Mouse (Mus musculus): ENCODE results near the gene Slfn14. TPM values are rescaled to one million over a fixed set of nuclear protein-coding genes. Genes with fewer than 3 reads are reported as not detected.

The Slfn14 gene
- polyA plus RNA-seq, 1 experiment from 2014 or later, result 32.3 TPM

- peak overlapping the region; percentile 81 for H3K4me3 ChIP-seq (replicated peaks)
- WGBS (ENCODE audit: insufficient replicate concordance), result 56% methylated on average over 2 of the region's 2 CpGs
- no peaks in the 10 kb centered on the region for H3K9me3 ChIP-seq (replicated peaks)
- no peak for ATAC-seq (ENCODE audit: insufficient read depth)
- peaks cover 61% of the 10 kb centered on the region for H3K4me1 ChIP-seq (replicated peaks)
- no peaks in the 10 kb centered on the region for H3K27me3 ChIP-seq
- peak overlapping the region; percentile 96 for H3K27ac ChIP-seq (replicated peaks)
- peaks cover 14% of the 10 kb centered on the region for H3K36me3 ChIP-seq (replicated peaks)
- peak overlapping the region; percentile 79 for H3K4me2 ChIP-seq
- H3K9ac ChIP-seq, result peak overlapping the region; percentile 86; the same call in 1 of the 2 replicates
These were observed 14.9 kb upstream of the Slfn14 start for GRCm38 (mm10) chr11:83301431-83301831.

GRCm38 (mm10) chr11:83299724-83300123, 13.2 kb upstream of the Slfn14 start:
- peaks cover 28% of the 10 kb centered on the region for H3K36me3 ChIP-seq (replicated peaks)
- no peak for ATAC-seq (ENCODE audit: insufficient read depth)
- H3K4me3 ChIP-seq (replicated peaks), result no peak overlapping the region
- H3K9ac ChIP-seq, result no peak overlapping the region
- peak overlapping the region; percentile 77 for H3K4me2 ChIP-seq
- H3K9me3 ChIP-seq (replicated peaks), result no peaks in the 10 kb centered on the region
- peaks cover 63% of the 10 kb centered on the region for H3K4me1 ChIP-seq (replicated peaks)
- 89% methylated on average over 9 of the region's 9 CpGs for WGBS (ENCODE audit: insufficient replicate concordance)
- H3K27me3 ChIP-seq, result no peaks in the 10 kb centered on the region
- H3K27ac ChIP-seq (replicated peaks), result no peak overlapping the region

- H3K36me3 ChIP-seq (replicated peaks), result peaks cover 36% of the 10 kb centered on the region
- H3K27me3 ChIP-seq, result no peaks in the 10 kb centered on the region
- peak within 1 kb of the TSS; percentile 82 for H3K4me3 ChIP-seq (replicated peaks)
- WGBS (ENCODE audit: insufficient replicate concordance), result 2% methylated on average over 56 of the region's 56 CpGs
- peak within 1 kb of the TSS; percentile 82 for H3K9ac ChIP-seq
- no peaks in the 10 kb centered on the region for H3K9me3 ChIP-seq (replicated peaks)
- peak within 1 kb of the TSS; percentile 77 for H3K4me2 ChIP-seq
- H3K27ac ChIP-seq (replicated peaks), result peak within 1 kb of the TSS; percentile 94
- ATAC-seq (ENCODE audit: insufficient read depth), result peak; percentile 85
- H3K4me1 ChIP-seq (replicated peaks), result peaks cover 58% of the 10 kb centered on the region
These were observed 12.0 kb upstream of the Slfn14 start, which contains the start of gene Ap2b1 for GRCm38 (mm10) chr11:83298225-83299195. Gene Ap2b1, plus strand, starts transcription at chr11:83299024.

- Histone ChIP-seq H3K27me3 (no peaks in the 10 kb centered on the region), H3K36me3 (replicated peaks) (peaks cover 36% of the 10 kb centered on the region), H3K9ac (peak overlapping the region; percentile 82), H3K27ac (replicated peaks) (peak overlapping the region; percentile 94), H3K9me3 (replicated peaks) (no peaks in the 10 kb centered on the region), H3K4me1 (replicated peaks) (peaks cover 60% of the 10 kb centered on the region), H3K4me2 (peak overlapping the region; percentile 77), H3K4me3 (replicated peaks) (peak overlapping the region; percentile 82)
- WGBS (ENCODE audit: insufficient replicate concordance), result 41% methylated on average over 6 of the region's 6 CpGs
- no peak for ATAC-seq (ENCODE audit: insufficient read depth)
These were observed 11.3 kb upstream of the Slfn14 start for GRCm38 (mm10) chr11:83297816-83298215.

GRCm38 (mm10) chr11:83294133-83294532, 7.6 kb upstream of the Slfn14 start:
- WGBS (ENCODE audit: insufficient replicate concordance), result 93% methylated on average over 2 of the region's 2 CpGs
- no peak overlapping the region for H3K27ac ChIP-seq (replicated peaks)
- H3K27me3 ChIP-seq, result no peaks in the 10 kb centered on the region
- H3K4me1 ChIP-seq (replicated peaks), result peaks cover 59% of the 10 kb centered on the region
- peaks cover 36% of the 10 kb centered on the region for H3K36me3 ChIP-seq (replicated peaks)
- H3K9ac ChIP-seq, result no peak overlapping the region
- H3K4me3 ChIP-seq (replicated peaks), result peak overlapping the region; percentile 74; the same call in 1 of the 2 replicates
- peak overlapping the region; percentile 76 for H3K4me2 ChIP-seq
- H3K9me3 ChIP-seq (replicated peaks), result no peaks in the 10 kb centered on the region
- no peak for ATAC-seq (ENCODE audit: insufficient read depth)

GRCm38 (mm10) chr11:83293182-83293581, 6.7 kb upstream of the Slfn14 start:
- Histone ChIP-seq H3K4me1 (replicated peaks) (peaks cover 67% of the 10 kb centered on the region), H3K4me2 (peak overlapping the region; percentile 76), H3K27ac (replicated peaks) (peak overlapping the region; percentile 86), H3K4me3 (replicated peaks) (peak overlapping the region; percentile 74), H3K36me3 (replicated peaks) (peaks cover 36% of the 10 kb centered on the region), H3K9ac (peak overlapping the region; percentile 74), H3K9me3 (replicated peaks) (no peaks in the 10 kb centered on the region), H3K27me3 (no peaks in the 10 kb centered on the region)
- no peak for ATAC-seq (ENCODE audit: insufficient read depth)
- WGBS (ENCODE audit: insufficient replicate concordance), result 76% methylated on average over 1 of the region's 1 CpGs

- Histone ChIP-seq H3K9ac (peak overlapping the region; percentile 74), H3K4me3 (replicated peaks) (peak overlapping the region; percentile 74), H3K9me3 (replicated peaks) (no peaks in the 10 kb centered on the region), H3K4me2 (peak overlapping the region; percentile 76), H3K27ac (replicated peaks) (peak overlapping the region; percentile 86), H3K36me3 (replicated peaks) (peaks cover 31% of the 10 kb centered on the region), H3K4me1 (replicated peaks) (peaks cover 64% of the 10 kb centered on the region), H3K27me3 (no peaks in the 10 kb centered on the region)
- no peak for ATAC-seq (ENCODE audit: insufficient read depth)
- WGBS (ENCODE audit: insufficient replicate concordance), result 0% methylated on average over 5 of the region's 5 CpGs
These were observed 5.7 kb upstream of the Slfn14 start for GRCm38 (mm10) chr11:83292251-83292587.

- peak overlapping the region; percentile 74 for H3K4me3 ChIP-seq (replicated peaks)
- H3K4me2 ChIP-seq, result peak overlapping the region; percentile 76
- peaks cover 25% of the 10 kb centered on the region for H3K36me3 ChIP-seq (replicated peaks)
- H3K27ac ChIP-seq (replicated peaks), result peak overlapping the region; percentile 86
- peaks cover 65% of the 10 kb centered on the region for H3K4me1 ChIP-seq (replicated peaks)
- ATAC-seq (ENCODE audit: insufficient read depth), result peak; percentile 92
- peak overlapping the region; percentile 74 for H3K9ac ChIP-seq
- no peaks in the 10 kb centered on the region for H3K9me3 ChIP-seq (replicated peaks)
- WGBS (ENCODE audit: insufficient replicate concordance), result under 1% methylated on average over 38 of the region's 38 CpGs
- H3K27me3 ChIP-seq, result no peaks in the 10 kb centered on the region
These were observed 5.1 kb upstream of the Slfn14 start for GRCm38 (mm10) chr11:83291375-83292250.

- H3K9ac ChIP-seq, result no peak overlapping the region
- ATAC-seq (ENCODE audit: insufficient read depth), result no peak
- WGBS (ENCODE audit: insufficient replicate concordance), result 75% methylated on average over 2 of the region's 2 CpGs
- peak overlapping the region; percentile 35 for H3K27ac ChIP-seq (replicated peaks)
- no peaks in the 10 kb centered on the region for H3K9me3 ChIP-seq (replicated peaks)
- no peak overlapping the region for H3K4me2 ChIP-seq
- H3K36me3 ChIP-seq (replicated peaks), result peaks cover 7% of the 10 kb centered on the region
- peaks cover 73% of the 10 kb centered on the region for H3K4me1 ChIP-seq (replicated peaks)
- no peaks in the 10 kb centered on the region for H3K27me3 ChIP-seq
- no peak overlapping the region for H3K4me3 ChIP-seq (replicated peaks)
These were observed 3.1 kb upstream of the Slfn14 start for GRCm38 (mm10) chr11:83289633-83290032.

- ATAC-seq (ENCODE audit: insufficient read depth), result no peak
- 87% methylated on average over 5 of the region's 5 CpGs for WGBS (ENCODE audit: insufficient replicate concordance)
- peaks cover 76% of the 10 kb centered on the region for H3K4me1 ChIP-seq (replicated peaks)
- H3K9me3 ChIP-seq (replicated peaks), result no peaks in the 10 kb centered on the region
- no peak overlapping the region for H3K4me3 ChIP-seq (replicated peaks)
- peaks cover 8% of the 10 kb centered on the region for H3K36me3 ChIP-seq (replicated peaks)
- no peaks in the 10 kb centered on the region for H3K27me3 ChIP-seq
- H3K27ac ChIP-seq (replicated peaks), result no peak overlapping the region
- no peak overlapping the region for H3K4me2 ChIP-seq
- H3K9ac ChIP-seq, result no peak overlapping the region
These were observed 2.5 kb upstream of the Slfn14 start for GRCm38 (mm10) chr11:83289036-83289435.

GRCm38 (mm10) chr11:83285627-83286026, 899 bp downstream of the Slfn14 start:
- Histone ChIP-seq H3K9ac (peak overlapping the region; percentile 57), H3K36me3 (replicated peaks) (peaks cover 37% of the 10 kb centered on the region), H3K9me3 (replicated peaks) (no peaks in the 10 kb centered on the region), H3K4me2 (peak overlapping the region; percentile 48), H3K27ac (replicated peaks) (peak overlapping the region; percentile 95), H3K27me3 (peaks cover 25% of the 10 kb centered on the region), H3K4me3 (replicated peaks) (peak overlapping the region; percentile 63), H3K4me1 (replicated peaks) (peaks cover 78% of the 10 kb centered on the region)
- ATAC-seq (ENCODE audit: insufficient read depth), result no peak
- WGBS (ENCODE audit: insufficient replicate concordance), result 68% methylated on average over 4 of the region's 4 CpGs

All from liver, embryonic 15.5 days (tissue).